Mouse (Mus musculus): Measurements from ENCODE around the gene Stip1.
"Not testable (repeated sequence)": the region's sequence is repeated elsewhere in the genome, so short reads cannot be mapped to it uniquely, and the experiment has no call there.

GRCm38 (mm10) chr19:7075336-7075735, 35.6 kb upstream of the Stip1 start:
- TF ChIP-seq CTCF (IDR thresholded peaks at IDR 0.05 in 2 of 3, conservative IDR thresholded peaks at IDR 0.05 in 1 of 3; ENCODE audit: control insufficient read depth in 1 of 3, insufficient read depth in 1 of 3, low read depth in 2 of 3, low read length in 3 of 3, poor library complexity in 1 of 3, severe bottlenecking in 1 of 3); MEF2A (IDR thresholded peaks at IDR 0.05; ENCODE audit: extremely low read depth, insufficient replicate concordance, low read depth, low read length, poor library complexity, severe bottlenecking); POLR2A (IDR thresholded peaks at IDR 0.05; ENCODE audit: control insufficient read depth in 1 of 2, insufficient read depth in 1 of 2, low read depth in 1 of 2, low read length in 2 of 2, poor library complexity in 1 of 2); ZNF384 (IDR thresholded peaks at IDR 0.05; ENCODE audit: low read depth, low read length); EP300 (IDR thresholded peaks at IDR 0.05; ENCODE audit: low read depth in 1 of 2, low read length in 2 of 2); TCF12 (IDR thresholded peaks at IDR 0.05; ENCODE audit: low read depth, low read length); GATA1 (IDR thresholded peaks at IDR 0.05; ENCODE audit: low read depth, low read length); KAT2A (conservative IDR thresholded peaks at IDR 0.05; ENCODE audit: low read depth, low read length); MAZ (IDR thresholded peaks at IDR 0.05; ENCODE audit: low read depth, low read length); POLR2AphosphoS5 (IDR thresholded peaks at IDR 0.05; ENCODE audit: borderline replicate concordance, low read depth, low read length); UBTF (IDR thresholded peaks at IDR 0.05; ENCODE audit: borderline replicate concordance, insufficient read depth, low read depth, low read length): not testable (repeated sequence)
